Mouse (Mus musculus): ENCODE measurements around the gene Lrrc8d. TPM values are rescaled to one million over a fixed set of nuclear protein-coding genes. Genes with fewer than 3 reads are reported as not detected.
"Not testable (repeated sequence)": the region's sequence is repeated elsewhere in the genome, so short reads cannot be mapped to it uniquely, and the experiment has no call there.

Gene Lrrc8d
- total RNA-seq, 2 experiments from 2014 or later = 47.9 to 57.7 TPM

DNA sequence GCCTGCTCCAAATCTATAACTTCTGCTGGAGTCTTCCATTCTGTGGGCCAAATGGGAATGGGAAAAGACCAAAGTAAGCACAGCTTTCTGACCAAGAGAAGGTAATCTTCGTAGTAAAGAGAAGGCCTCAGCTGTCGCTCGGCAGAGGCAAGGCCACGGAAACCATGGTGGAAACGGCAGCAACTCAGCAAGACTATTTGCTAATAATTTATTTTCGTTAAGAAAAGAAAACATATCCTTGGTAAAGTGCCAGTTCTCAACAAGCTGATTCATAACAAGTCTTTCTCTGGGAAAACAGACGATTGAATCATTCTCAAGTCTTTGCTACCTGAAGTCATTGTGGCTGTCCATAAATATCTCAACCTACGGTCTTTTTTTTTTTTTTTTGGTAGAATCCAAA lies 148.0 kb downstream of the Lrrc8d start:
- no peak for DNase-seq (ENCODE audit: extremely low spot score in 1 of 2, low spot score in 1 of 2)

DNA sequence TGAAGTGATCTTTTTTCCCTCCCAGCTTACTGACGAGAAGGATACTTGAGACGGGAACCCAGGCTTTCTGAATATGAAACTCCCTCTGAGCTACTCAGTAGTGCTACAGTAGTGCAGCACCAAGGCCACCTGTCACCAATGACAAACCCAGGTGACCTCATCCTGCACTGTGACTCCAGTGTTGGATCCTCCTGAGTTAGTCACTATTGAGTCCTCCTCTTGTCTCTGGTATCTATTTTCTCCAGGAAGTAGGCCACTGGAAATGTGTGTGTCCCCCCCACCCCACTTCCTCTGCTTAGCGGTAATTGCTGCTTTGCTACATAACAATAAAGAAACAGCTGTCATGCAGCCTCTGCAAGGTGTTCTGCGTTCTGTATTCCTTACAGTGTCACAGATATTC lies 149.5 kb downstream of the Lrrc8d start:
- no peak for DNase-seq (ENCODE audit: extremely low spot score in 1 of 2, low spot score in 1 of 2)

DNA sequence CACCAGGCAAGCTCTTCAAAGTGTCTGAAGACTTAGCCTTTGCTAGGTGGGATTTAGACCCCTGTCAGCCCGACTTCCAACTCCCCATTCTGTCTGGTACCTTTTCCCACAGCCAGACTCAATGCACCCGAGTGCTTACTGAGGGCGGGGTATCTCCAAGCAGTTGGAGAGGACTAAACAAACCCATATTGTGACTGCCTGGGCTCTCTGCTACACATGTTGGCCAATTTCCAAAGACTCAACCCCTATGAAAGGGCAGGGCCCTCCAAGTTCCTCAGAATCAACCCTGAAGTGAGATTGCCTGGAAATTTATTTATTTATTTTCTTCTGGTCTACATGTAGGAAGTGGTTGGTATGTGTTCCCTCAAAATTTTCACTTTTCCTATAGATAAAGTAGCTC lies 149.9 kb downstream of the Lrrc8d start:
- DNase-seq (ENCODE audit: extremely low spot score in 1 of 2, low spot score in 1 of 2) = no peak

DNA sequence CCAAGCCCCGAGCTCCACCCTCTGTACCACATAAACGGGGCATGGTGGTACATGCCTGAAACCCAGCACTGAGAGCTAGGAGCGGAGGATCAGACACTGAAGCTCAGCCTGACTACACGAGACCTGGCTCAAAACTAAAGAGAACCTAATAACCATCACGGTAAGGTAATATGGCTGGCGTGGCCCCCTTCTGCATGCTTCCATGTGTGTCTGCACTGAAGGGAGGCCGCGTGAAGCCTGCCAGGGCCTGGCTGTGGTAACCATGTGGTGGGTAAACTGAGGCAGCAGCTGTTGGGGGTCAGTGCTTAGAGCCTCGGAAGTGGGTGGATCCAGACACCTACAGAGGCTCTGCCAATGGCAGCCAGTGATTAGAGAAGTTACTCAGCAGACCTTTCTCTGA lies 153.5 kb downstream of the Lrrc8d start:
- no peak for DNase-seq (ENCODE audit: extremely low spot score in 1 of 2, low spot score in 1 of 2)

DNA sequence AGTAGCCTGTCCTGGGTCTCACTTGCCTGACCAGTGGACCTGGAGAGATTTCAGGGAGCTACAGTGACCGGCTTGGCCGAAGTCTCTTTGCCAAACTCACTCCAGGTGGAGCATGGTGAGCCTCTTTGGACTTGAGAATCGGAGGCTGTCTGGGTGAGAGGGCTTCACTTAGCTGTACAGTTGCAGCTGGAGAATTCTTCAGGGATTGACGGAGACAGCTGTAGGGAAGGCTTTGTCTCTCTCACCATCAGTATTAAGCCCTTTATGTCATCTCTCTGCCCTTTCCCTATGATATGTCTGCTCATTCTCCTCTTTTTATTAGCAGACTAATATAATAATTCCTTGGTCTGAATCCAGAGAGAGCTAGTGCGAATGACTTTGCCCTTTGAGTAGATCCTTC lies 157.7 kb downstream of the Lrrc8d start:
- no peak for DNase-seq (ENCODE audit: extremely low spot score in 1 of 2, low spot score in 1 of 2)

DNA sequence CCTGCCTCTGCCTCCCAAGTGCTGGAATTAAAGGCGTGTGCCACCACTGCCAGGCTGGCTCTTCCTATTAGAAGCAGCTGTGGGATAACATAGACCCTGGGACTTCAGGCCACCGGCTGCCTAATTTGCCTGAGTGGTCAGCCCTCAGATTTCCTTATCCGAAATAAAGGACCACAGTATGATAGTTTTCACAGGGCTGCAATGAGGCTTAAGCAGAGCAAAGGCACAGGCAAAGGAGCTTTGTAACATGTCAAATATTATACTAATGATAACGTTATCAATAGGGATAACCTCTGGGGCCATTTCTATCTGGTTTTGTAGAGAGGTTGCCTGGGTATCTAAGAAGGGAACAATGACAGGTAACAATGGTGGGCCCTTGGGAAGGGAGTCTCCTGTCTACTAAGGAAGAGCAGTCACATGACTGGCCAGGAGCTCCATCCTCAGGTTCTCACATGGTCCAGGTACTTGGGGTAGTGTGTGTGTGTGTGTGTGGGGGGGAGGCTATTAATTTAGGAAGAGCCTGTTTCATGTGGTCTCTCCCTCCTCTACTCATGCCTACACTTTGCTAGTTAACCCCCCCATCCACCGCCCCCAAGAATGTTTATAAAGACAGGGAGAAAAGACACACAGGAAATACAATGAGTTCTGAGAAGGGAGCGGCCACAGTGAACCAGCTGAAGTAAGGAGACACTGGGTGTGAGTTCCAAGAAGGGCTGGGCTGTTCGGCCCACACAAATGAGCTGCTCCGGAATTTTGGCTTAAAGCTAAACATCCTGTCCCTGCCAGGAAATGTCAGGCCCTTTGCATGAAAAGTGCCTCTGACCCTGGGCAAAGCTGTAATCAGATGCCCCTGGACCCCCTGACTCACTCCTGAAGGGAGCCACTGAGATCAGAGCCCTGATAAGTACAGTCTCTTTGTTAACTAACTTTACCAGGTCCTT lies 159.3 kb downstream of the Lrrc8d start:
- no peak for DNase-seq (ENCODE audit: extremely low spot score in 1 of 2, low spot score in 1 of 2)

DNA sequence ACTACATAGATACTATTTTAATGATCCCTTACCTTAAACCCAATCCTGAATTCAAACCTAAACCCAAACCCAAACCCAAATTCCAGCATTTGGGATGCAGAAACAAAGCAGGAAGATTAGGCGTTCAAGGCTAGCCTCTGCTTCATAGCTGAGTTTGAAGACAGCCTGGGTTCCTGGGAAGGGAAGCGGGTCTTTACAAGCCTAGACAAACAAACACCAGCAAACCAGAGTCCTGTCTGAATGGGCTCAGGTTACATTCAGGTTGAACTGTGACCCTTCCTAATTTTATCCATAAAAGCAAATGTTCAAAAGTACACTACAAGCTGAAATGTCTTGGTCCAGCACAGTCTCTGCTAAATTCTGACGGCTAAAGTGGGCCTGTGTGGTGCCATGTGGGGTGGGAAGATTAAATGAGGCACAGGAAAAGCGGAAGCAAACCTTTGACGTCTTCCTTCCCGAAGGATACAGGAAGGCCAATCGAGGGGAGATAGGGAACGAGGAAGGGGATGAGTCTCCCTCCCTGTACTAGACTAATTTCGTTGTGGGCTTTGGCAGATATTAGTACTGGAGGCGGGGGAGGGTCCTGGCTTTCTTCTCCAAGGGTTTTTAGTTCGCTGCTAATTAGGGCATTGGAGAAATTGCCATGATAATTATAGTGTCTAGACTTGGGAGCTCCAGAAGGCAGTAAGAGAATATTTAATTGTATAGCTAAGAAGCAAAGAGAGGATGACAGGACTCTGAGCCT lies 160.1 kb downstream of the Lrrc8d start:
- DNase-seq (ENCODE audit: extremely low spot score in 1 of 2, low spot score in 1 of 2) = no peak

DNA sequence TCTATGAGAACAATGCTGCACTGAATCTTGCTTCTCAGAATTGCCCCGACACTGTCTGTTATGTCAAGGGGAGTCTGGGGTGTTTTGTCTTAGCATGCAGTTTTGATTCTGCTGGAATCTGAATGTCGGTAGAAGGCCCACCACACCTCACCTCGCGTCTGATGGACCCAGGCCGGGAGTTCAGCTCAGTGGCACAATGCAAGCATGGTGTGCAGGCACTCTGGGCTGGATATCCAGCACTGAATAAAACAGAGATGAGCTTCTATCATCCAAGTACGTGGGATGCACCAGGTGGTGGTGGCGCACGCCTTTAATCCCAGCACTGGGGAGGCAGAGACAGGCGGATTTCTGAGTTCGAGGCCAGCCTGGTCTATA lies 160.7 kb downstream of the Lrrc8d start:
- DNase-seq (ENCODE audit: extremely low spot score in 1 of 2, low spot score in 1 of 2) = no peak

DNA sequence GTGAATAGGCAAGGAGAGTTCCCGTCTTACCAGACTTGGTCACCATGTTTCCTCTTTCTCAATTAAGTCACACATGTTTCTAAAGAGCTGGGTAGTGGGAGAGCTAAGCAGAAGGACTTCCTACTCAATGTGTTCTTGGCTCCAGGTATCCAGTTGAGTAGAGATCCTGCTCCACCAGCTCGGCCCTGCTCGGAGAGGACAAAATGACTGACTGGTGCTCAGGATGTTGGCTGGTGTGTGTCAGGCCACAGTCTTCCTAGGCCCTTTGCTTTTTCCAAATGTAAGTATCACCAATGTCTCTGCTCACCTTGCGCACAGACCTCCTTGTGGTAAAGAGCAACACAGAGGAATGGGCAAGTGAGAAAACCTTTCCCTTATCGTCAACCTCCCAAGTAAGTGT lies 161.8 kb downstream of the Lrrc8d start:
- DNase-seq (ENCODE audit: extremely low spot score in 1 of 2, low spot score in 1 of 2) = no peak

DNA sequence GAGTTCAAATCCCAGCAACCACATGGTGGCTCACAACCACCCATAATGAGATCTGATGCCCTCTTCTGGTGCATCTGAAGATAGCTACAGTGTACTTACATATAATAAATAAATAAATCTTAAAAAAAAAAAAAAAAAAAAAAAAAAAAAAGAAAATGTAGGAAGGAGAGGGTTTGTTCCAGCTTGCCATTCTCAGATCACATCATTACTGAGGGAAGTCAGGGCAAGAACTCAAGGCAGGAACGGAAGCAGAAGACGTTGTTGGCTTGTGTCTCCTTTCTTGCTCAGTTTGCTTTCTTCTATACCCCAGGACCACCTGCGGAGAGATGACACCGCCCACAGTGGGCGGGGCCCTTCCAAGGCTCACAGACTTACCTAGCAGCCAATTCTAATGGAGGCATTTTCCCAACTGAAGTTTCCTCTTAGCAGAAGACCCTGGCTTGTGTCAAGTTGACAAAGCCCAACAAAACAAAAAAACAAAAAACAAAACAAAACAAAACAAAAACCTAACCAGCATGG lies 165.4 kb downstream of the Lrrc8d start:
- not testable (repeated sequence) for DNase-seq (ENCODE audit: extremely low spot score in 1 of 2, low spot score in 1 of 2)

DNA sequence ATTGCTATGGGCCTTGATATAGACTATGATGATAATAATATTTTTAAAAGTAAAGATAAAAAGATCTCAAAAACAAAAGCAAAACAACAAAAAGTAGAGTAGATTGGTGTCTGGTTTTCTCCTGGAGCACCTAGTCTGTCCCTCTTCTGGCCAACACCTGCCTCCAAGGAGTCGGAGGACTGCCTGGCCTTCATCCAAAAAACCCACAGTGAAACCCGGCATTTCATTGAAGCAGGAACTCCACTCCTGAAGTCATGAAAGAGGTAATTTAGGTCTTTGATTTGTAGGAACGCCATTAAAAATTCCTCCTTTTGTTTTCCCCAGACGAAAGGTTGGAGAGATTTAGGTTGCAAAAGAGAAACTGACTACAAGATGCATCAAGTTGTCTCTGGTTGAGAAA lies 167.7 kb downstream of the Lrrc8d start:
- no peak for DNase-seq (ENCODE audit: extremely low spot score in 1 of 2, low spot score in 1 of 2)

DNA sequence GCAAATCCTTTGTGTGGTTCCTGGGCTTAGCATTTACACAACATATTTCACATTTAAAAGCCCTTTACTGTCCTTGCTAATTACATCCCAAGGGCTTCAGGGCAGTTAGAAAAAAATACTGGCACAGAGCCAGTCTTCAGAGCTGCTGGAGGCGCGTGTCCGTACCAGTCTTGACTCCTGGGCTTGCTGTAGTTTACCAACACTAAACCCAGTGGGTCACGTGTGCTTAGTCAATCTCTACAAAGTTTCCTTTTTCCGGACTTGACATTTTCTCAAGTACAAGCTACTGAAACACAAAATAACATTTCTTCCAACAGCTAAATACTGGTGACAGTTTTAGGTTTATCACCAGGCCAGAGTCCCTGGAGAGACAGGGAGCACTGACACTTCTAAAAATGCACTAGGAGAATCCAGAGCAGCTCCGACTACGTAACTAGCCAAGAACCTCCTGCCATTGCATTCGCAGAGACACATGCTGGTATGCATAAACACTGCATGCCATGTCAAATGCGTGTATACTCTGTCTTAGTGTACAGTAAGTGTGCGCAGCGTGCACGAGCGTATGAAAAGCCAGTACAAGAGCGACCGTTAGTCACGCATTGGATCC lies 168.2 kb downstream of the Lrrc8d start:
- DNase-seq (ENCODE audit: extremely low spot score in 1 of 2, low spot score in 1 of 2) = no peak

DNA sequence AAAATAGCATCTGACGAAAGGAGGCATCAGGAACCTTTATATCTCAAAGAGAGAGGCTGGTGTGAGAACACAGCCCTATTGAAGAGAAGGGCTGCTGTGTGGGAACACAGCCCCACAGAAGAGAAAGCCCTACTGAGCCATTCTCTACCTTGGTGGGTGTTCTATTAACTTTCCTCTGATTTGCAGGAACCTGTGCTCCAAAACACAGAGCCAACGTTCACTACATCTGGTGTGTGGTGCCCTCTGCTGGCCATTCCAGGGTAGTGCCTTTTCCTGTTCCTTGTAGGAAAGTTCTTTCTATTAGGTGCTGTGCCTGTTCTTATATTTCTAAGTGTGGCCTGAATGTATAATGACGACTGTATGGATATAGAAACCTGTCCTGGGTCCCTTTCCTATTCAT lies 168.8 kb downstream of the Lrrc8d start:
- peak; percentile 60 to 92 for DNase-seq (ENCODE audit: extremely low spot score in 1 of 2, low spot score in 1 of 2)

DNA sequence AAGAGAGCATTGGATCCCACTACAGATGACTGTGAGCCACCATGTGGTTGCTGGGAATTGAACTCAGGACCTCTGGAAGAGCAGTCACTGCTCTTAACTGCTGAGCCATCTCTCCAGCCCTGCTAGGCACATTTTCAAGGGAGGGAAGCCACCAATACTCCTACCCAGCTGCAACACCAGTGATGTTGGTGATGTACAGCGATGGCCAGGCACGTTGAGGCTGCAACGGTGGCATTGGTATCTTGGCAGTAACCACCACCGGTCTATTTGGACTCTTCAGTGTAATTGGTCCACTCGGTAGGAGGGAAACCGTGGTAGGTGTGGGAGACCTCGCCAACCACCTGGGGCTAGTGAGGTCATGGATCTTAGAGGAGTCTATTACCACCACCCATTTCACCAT lies 170.0 kb downstream of the Lrrc8d start:
- DNase-seq (ENCODE audit: extremely low spot score in 1 of 2, low spot score in 1 of 2) = no peak

DNA sequence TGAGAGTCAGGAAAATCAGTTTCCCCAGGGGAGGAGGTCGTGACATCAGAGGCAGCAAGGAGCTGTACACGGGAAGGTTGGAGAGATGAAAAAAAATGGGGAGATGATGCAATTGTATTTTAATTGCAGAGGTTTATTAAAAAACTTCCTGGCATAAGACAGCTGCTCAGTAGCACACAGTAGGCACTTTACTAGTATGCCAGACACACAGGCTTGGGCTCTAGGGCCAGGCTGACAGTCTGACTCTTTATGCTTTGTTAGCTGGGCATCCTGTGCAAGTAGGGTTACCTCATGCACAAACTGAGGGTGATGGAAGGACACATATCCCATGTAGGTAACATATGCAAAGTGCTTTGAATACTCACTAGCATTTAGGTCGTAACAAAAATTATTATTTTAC lies 171.4 kb downstream of the Lrrc8d start:
- no peak for DNase-seq (ENCODE audit: extremely low spot score in 1 of 2, low spot score in 1 of 2)

DNA sequence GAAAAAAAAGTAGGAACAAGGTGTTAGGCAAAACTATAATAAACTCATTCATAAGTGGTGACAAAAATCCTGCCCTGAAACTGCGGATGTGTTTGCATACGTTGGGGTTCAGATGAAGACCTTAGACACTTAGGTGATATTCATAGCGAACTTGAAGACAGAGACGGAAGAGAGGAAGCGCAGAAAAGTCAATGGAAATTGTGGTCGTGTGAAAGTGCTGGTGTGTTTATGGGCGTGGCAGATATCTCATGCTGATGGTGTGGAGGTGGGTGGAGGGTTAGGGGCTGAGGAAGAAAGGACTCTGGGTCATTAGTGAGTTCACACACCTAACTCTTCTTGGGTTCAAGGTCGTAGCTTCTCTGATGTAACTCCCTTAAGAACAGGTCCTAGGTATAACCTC lies 172.4 kb downstream of the Lrrc8d start:
- DNase-seq (ENCODE audit: extremely low spot score in 1 of 2, low spot score in 1 of 2) = no peak

DNA sequence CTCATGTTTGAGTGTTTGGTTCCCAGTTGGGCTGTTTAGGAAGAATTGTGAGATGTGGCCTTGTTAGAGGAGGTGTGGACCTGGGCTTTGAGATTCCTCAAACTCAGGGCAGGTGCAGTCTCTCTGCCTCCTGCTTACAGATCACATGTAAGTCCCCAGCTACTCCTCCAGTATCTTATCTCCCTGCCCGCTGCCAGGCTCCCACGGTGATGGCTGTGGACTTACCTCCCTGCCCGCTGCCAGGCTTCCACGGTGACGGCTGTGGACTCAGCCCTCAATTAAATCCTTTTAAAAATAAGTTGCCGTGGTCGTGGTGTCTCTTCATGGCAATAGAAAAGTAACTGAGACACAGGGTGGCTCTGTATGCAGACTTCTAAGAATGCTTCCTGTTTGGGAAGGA lies 173.1 kb downstream of the Lrrc8d start:
- no peak for DNase-seq (ENCODE audit: extremely low spot score in 1 of 2, low spot score in 1 of 2)

DNA sequence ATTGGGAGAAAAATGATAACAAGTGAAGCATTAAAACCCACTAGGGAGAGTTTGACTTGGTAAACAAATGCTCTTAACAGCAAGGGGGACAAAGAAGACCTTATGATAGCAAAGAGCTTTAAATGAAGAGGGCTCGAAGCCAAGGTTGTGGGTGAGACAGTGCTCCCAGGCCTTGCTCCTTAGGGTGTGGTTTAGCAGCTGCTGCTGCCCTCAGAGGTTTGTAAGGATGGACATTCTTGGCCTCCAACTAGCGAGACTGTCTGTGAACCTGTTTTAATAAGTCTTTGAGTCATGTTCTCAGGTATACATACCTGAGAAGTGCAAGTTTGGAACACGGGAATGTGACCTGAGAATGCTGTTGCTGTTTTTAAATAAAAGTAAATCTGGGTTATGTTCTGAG lies 174.0 kb downstream of the Lrrc8d start:
- DNase-seq (ENCODE audit: extremely low spot score in 1 of 2, low spot score in 1 of 2) = no peak

DNA sequence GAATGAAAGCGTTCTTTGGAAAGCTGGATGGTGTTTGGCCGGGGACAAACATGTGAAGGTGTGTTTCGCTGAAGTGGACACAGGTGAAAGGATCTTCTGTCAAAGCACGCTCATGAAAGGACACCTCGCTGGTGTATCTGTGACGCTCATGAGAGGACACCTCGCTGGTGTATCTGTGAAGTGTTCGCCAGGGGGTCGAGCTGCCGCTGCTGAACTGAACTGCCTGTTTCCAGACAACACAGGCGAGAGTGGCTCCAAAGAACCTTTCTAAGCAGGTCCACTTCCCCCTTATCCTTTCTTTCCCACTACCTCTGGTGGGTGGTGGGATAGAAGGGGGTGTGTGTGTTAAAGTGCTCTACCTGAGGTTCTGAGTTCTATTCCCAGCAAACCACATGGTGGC lies 174.7 kb downstream of the Lrrc8d start:
- no peak for DNase-seq (ENCODE audit: extremely low spot score in 1 of 2, low spot score in 1 of 2)

DNA sequence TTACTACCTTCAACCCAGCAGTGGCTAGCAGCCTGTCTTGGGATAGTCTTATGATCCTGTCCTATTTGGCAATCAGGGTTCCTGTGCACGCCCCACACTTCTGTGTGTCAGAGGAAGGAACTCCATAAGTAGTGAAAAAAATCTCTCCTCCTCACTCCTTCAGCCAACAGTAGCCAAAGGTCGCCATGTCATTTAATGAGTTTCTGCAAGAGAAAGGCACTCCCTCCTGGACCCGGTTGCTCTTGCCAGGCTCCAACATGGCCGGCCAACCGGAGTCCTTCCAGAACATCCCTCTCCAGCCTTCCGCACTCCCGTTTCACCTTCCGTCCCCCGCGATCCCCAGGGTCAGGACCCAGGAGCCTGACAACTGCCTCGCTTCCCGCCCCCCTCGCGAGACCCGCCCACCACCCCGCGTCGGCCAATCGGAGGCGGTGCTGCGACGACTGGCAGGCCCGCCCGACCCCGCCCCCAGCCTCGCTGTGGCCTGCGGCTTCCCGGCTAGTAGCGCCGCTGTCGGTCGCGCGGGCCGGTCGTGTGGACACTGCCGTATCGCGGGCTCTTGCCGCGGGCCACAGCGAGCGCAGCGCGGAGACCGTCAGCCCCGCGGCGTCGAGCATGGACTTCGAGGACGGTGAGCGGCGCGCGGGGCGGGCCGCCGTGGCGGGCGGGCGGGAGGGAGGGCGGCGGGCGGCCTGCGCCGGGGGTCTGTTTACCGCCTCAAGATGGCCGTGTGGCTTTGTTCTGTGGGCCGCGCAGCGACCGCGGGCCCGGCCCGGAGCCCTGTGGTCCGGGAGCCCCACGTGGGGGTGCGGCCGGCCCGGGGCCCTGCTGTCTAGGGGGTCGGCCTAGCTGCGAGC lies 176.5 kb downstream of the Lrrc8d start, which contains the start of gene Zfp326:
Gene Zfp326, plus strand, starts transcription at position 498 of the 857 bp plus-strand sequence.
- DNase-seq (ENCODE audit: extremely low spot score in 1 of 2, low spot score in 1 of 2) = peak; percentile 78 to 82
